Mouse (Mus musculus): ENCODE data around the gene 9930022D16Rik. TPM values are rescaled to one million over a fixed set of nuclear protein-coding genes. Genes with fewer than 3 reads are reported as not detected.

The 9930022D16Rik gene
- total RNA-seq, 2 experiments from 2014 or later: not detected

DNA sequence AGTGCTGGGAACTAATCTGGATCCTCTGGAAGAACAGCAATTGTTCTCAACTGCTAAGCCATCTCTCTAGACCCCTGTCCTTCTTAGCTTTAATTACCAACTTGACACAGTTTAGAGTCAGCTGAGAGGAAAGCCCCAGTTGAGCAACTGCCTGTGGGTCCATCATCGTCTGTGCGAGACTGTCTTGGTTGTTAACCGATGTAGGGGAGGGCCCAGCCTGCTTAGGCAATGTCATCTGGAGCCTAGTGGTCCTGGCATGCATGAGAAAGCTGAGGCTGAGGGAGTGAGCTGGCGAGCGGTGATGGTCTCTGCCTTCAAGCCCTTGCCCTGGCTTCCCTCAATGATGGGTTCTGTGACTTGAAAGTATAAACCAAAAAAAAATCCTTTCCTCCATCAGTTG is 1.1 kb downstream of the 9930022D16Rik start:
- DNase-seq (ENCODE audit: extremely low spot score in 1 of 2, low spot score in 1 of 2): no peak

DNA sequence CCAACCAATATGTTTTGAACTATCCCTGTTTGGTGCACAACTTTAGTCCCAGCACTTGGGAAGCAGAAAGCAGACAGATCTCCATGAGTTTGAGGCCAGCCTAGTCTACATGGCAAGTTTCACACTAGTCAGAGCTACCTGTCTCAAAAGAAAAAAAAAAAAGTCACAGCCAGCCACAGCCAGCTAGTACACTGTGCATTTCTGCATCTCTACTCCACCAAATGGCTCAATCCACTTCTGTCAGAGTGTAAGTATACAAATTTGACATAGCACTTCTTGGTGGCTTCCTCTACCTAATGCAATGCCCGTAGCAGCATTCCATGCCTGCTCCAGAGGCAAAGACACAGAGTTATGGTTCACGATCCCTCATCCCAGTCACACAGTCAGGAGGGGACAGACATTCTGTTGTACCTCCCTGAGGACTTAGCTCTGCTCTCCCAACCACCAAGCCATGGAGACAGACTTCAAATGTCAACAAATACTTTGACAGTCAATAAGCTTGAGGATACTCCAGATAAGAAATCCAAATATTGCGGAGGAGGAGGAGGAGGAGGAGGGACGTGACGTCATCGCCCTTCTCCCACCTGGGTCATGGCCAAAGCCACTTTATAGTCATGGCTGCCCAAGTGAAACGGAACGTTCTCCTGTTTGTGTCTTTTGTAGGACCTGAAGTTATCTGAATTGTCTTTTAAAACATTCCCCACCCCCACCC is 3.1 kb downstream of the 9930022D16Rik start:
- DNase-seq (ENCODE audit: extremely low spot score in 1 of 2, low spot score in 1 of 2): no peak

DNA sequence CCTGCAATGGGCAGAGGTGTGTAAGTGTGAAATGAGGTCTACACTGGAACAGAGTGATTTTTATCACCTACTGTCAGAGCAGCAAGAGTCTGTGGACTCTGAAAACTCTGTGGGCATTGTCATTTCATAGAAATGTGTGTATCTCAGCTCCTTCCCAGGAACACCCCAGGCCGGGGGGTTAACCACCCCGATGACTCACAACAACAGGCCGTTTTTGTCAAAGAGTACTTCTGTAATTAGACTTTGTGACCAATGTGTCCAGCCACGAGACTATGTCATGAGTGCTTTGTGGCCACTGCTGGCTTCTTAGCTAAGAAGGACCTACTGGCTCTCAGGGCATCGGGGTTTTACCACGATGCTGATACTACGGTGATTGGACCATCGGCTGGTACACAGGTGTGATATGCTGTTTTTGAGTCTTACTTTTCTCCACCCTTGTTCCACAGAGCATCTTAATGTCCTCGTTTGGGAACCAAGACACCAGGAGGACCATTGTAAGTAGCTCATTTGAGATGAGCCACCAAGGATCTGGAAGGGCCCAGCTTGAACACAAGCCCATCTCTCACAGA is 3.8 kb downstream of the 9930022D16Rik start:
- DNase-seq (ENCODE audit: extremely low spot score in 1 of 2, low spot score in 1 of 2): no peak

GRCm38 (mm10) chr11:109419461-109419860 is 5.7 kb downstream of the 9930022D16Rik start:
- DNase-seq (ENCODE audit: extremely low spot score in 1 of 2, low spot score in 1 of 2): no peak

DNA sequence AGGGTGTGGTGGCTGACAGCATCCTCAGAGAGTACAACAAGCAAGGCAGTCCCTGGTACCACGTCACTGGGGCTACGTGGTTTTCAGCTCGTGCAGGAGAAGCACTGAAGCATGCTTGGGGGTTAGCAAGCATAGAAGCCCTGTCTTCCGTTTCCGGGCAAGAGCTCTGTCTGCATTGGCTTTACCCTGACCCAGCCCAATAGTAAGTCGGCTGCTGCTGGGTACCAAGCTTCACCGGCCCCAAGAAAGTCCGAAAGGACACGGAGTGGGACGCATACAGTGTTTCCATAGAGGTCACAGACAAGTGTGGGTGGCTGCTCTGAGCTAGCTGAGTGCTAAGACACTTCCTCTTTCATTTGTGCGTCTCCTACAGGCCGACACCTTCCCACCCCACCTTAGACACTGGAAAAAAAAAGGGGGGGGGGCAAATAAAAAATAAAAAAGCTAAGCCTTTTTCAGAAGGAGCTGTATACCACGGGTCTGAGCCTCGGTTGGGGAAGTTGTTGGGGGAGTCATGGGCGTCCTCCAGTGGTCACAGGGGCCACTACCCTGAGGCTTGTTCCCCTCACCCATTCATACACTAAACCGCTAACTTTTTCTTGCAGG is 6.3 kb downstream of the 9930022D16Rik start:
- DNase-seq (ENCODE audit: extremely low spot score in 1 of 2, low spot score in 1 of 2): no peak

- DNase-seq (ENCODE audit: extremely low spot score in 1 of 2, low spot score in 1 of 2): no peak
These were observed 6.8 kb downstream of the 9930022D16Rik start for GRCm38 (mm10) chr11:109420567-109420962.

GRCm38 (mm10) chr11:109421205-109421604 is 7.5 kb downstream of the 9930022D16Rik start:
- DNase-seq (ENCODE audit: extremely low spot score in 1 of 2, low spot score in 1 of 2): no peak

DNA sequence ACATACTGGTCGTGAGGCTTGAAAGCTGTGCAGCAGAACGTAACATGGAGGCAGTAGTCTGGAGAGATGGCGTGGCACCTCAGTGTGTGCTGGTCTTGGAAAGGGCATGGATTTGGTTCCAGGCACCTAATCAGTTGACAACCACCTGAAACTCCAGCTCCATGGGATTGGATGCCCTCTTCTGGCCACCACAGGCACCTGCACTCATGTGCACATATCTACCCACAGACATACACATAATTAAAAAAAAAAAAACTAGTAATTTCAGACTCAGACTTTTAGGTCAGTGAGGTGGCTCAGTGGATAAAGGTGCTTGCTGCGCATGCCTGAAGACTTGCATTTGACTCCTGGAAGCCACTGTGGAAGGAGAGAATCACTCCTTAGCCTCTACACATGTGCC is 8.5 kb downstream of the 9930022D16Rik start:
- no peak for DNase-seq (ENCODE audit: extremely low spot score in 1 of 2, low spot score in 1 of 2)

GRCm38 (mm10) chr11:109423294-109423693 is 9.6 kb downstream of the 9930022D16Rik start:
- no peak for DNase-seq (ENCODE audit: extremely low spot score in 1 of 2, low spot score in 1 of 2)

DNA sequence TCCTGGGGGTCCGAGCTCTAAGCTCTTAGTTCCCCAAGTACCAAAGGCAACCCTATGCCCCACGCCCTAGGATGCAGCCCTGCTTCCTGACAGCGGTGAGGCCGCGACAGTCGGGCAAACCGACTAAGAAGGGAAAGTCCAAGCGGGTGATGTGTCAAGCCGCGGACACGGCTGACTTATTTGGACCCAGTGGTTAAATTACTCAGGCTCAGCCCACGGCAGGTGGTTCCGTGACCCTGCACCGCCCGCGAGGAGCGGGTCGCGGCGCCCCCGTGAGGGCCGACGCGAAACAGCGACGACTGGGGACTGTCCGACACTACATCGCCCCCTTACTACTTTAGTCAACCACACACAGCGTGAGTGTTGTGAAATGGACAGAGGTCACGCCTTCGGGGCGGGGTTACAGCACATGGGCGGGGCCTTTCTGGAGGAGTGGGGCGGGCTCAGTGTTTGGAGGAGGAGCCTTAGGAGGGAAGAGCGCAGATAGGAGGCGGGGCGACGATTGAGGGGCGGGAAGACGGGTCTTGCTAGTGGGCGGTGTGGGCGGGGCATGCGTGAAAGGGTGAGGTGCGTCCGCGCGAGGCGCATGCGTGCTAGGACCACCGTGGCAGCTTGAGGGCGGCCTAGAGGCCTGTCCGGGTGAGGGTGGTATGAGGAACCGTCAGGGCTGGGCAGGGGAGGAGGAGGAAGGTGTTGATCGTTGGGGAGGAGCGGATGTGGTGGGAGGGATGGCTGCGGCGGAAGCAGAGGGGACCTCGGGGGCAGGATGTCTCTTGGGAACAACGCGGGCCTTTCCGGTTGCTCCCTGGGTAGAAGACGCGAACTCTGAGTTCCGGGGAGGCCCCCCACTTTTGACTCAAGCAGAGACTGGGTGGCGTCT is 11.9 kb downstream of the 9930022D16Rik start, which contains the start of gene Amz2:
TSS of gene Amz2 (plus strand) at position 555 of the 880 bp plus-strand sequence.
- peak; percentile 87 to 93 for DNase-seq (ENCODE audit: extremely low spot score in 1 of 2, low spot score in 1 of 2)

- no peak for DNase-seq (ENCODE audit: extremely low spot score in 1 of 2, low spot score in 1 of 2)
These were observed 12.5 kb downstream of the 9930022D16Rik start for GRCm38 (mm10) chr11:109426272-109426586.

GRCm38 (mm10) chr11:109427353-109427752 is 13.6 kb downstream of the 9930022D16Rik start:
- DNase-seq (ENCODE audit: extremely low spot score in 1 of 2, low spot score in 1 of 2): no peak

DNA sequence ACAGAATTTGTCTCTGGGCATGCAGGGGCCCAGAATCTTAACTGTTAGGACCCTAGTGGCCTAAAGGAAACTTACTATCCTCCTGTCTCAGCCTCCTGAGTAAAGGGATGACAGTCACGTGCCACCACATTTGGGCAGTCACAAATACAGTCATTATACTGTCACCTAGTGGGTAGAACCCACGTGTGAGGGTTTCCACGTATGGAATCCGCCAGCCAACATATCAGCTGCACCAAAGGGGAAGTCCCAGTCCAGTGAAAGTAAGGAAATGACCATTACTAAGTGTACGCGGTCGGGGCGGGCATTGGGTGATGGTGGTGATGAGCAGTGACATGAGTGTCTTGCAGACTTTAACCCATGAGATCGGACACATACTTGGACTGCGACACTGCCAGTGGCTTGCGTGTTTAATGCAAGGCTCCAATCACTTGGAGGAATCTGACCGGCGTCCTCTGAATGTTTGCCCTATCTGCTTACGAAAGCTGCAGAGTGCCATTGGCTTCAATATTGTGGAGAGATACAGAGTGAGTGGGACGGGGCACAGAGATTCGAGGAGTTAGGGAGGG is 20.6 kb downstream of the 9930022D16Rik start:
- DNase-seq (ENCODE audit: extremely low spot score in 1 of 2, low spot score in 1 of 2): no peak

DNA sequence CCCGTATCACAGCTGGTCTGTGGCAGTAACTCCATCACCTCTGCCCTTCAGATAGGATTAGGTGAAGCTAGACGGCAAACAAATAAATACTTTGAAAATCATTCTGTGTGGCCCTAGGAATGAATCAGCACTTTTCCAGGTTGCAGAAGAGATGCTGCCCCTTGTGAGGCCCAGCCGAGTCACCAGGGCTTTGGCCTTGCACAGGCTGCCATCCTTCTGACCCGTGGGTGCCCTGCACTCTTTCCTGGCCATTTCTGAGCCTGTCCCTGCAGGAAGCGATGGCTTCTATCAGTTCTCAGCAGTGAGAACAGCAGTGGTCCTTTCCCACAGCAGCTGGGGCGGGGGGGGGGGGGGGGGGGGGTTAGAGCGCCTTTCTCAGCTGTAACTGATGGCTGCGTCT is 23.2 kb downstream of the 9930022D16Rik start:
- no peak for DNase-seq (ENCODE audit: extremely low spot score in 1 of 2, low spot score in 1 of 2)

GRCm38 (mm10) chr11:109439209-109439608 is 25.5 kb downstream of the 9930022D16Rik start:
- DNase-seq (ENCODE audit: extremely low spot score in 1 of 2, low spot score in 1 of 2): no peak

- DNase-seq (ENCODE audit: extremely low spot score in 1 of 2, low spot score in 1 of 2): peak; percentile 47 to 49
These were observed 26.2 kb downstream of the 9930022D16Rik start for GRCm38 (mm10) chr11:109439829-109440340.

DNA sequence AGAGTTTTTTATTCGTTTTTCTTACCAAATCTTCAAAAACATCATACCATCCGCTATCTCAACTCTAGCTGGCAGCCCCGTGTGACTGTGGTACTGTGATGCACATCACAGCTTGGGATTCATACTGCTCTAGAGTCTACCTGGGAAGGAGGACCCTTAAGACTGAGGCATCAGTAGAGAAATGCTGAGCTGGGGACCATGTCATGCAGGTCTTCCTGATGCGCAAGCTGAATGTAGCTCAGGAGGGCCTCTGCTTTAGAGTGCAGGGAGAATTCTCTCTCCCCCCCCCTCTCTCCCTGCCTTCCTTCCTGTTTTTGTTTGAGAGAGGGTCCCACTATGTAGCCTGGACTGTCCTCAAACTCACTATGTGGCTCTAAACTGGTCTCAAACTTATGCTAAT is 26.9 kb downstream of the 9930022D16Rik start:
- DNase-seq (ENCODE audit: extremely low spot score in 1 of 2, low spot score in 1 of 2): no peak

DNA sequence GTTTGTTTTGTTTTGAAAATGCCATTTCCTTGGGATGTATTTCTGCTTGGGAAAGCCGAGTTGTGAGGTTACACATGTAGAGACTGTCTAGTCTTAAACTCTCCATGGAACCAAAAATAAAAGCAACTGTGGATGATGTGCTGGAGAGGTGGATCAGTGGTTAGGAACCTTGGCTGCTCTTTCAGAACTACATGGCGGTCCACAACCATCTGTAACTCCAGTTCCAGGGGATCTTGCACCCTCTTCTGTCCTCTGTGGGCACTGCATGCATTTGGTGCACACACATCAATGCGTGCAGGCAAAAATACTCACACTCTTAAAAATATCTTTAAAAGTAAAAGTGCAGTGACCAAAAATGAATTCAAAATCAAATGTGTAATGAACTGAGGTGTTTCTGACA is 27.4 kb downstream of the 9930022D16Rik start:
- peak in 1 of 2 experiments; percentile 22 for DNase-seq (ENCODE audit: extremely low spot score in 1 of 2, low spot score in 1 of 2)

- DNase-seq (ENCODE audit: extremely low spot score in 1 of 2, low spot score in 1 of 2): no peak
These were observed 28.5 kb downstream of the 9930022D16Rik start for GRCm38 (mm10) chr11:109442166-109442730.

All from layer of hippocampus, postnatal 25 days (tissue).